Mouse (Mus musculus): Measurements from ENCODE around the gene Erich3. TPM values are rescaled to one million over a fixed set of nuclear protein-coding genes. Genes with fewer than 3 reads are reported as not detected.
"Not testable (repeated sequence)": the region's sequence is repeated elsewhere in the genome, so short reads cannot be mapped to it uniquely, and the experiment has no call there.

The Erich3 gene
- not detected in 2 replicates for total RNA-seq (2014; fragmentation: Nextera tagmentation)
- total RNA-seq (2017), result 0.11 and 0.41 TPM in 2 replicates
- not detected in 2 replicates for polyA plus RNA-seq (2012)

GRCm38 (mm10) chr3:154663545-154663944 lies at the start of gene Erich3:
Erich3 (plus strand) TSS chr3:154663859.
- no peak for DNase-seq (ENCODE audit: low spot score)
- ATAC-seq (ENCODE audit: extremely low read depth, insufficient number of reproducible peaks, low FRiP score, poor library complexity, severe bottlenecking), result no peak
- no peaks in the 10 kb centered on the region for H3K4me1 ChIP-seq (ENCODE audit: insufficient read depth, low read depth, low read length)
- H3K9me3 ChIP-seq (replicated peaks), result peaks cover 47% of the 10 kb centered on the region
- TF ChIP-seq GATA1 (IDR thresholded peaks at IDR 0.05; ENCODE audit: borderline replicate concordance, low read length), result no peak
- H3K4me3 ChIP-seq (ENCODE audit: low read depth, low read length), result no peak within 1 kb of the TSS
- no peaks in the 10 kb centered on the region for H3K36me3 ChIP-seq (replicated peaks)
- no peaks in the 10 kb centered on the region for H3K27me3 ChIP-seq (ENCODE audit: insufficient read depth, low read length)

- no peak for DNase-seq (ENCODE audit: low spot score)
- no peak for ATAC-seq (ENCODE audit: extremely low read depth, insufficient number of reproducible peaks, low FRiP score, poor library complexity, severe bottlenecking)
- no peaks in the 10 kb centered on the region for H3K27me3 ChIP-seq (ENCODE audit: insufficient read depth, low read length)
- H3K9me3 ChIP-seq (replicated peaks), result no peaks in the 10 kb centered on the region
- no peaks in the 10 kb centered on the region for H3K4me1 ChIP-seq (ENCODE audit: insufficient read depth, low read depth, low read length)
- H3K36me3 ChIP-seq (replicated peaks), result peaks cover 79% of the 10 kb centered on the region
- TF ChIP-seq TAL1 (conservative IDR thresholded peaks at IDR 0.05; ENCODE audit: low read depth, low read length), result no peak
- no peak for TF ChIP-seq CTCF (IDR thresholded peaks at IDR 0.05; ENCODE audit: low read depth, low read length)
- TF ChIP-seq POLR2AphosphoS5 (IDR thresholded peaks at IDR 0.05; ENCODE audit: insufficient replicate concordance, low read depth, low read length), result no peak
- TF ChIP-seq GATA2 (IDR thresholded peaks at IDR 0.05; ENCODE audit: borderline replicate concordance, low read depth, low read length), result no peak
- no peak for TF ChIP-seq GATA1 (IDR thresholded peaks at IDR 0.05; ENCODE audit: borderline replicate concordance, low read length)
- H3K4me3 ChIP-seq (ENCODE audit: low read depth, low read length), result no peak overlapping the region
Measured at GRCm38 (mm10) chr3:154614771-154615170, 48.9 kb upstream of the Erich3 start.

GRCm38 (mm10) chr3:154615304-154615703 lies 48.4 kb upstream of the Erich3 start:
- ATAC-seq (ENCODE audit: extremely low read depth, insufficient number of reproducible peaks, low FRiP score, poor library complexity, severe bottlenecking), result no peak
- no peak overlapping the region for H3K4me3 ChIP-seq (ENCODE audit: low read depth, low read length)
- H3K9me3 ChIP-seq (replicated peaks), result no peaks in the 10 kb centered on the region
- TF ChIP-seq CTCF (IDR thresholded peaks at IDR 0.05; ENCODE audit: low read depth, low read length) (no peak), POLR2AphosphoS5 (IDR thresholded peaks at IDR 0.05; ENCODE audit: insufficient replicate concordance, low read depth, low read length) (no peak), TAL1 (conservative IDR thresholded peaks at IDR 0.05; ENCODE audit: low read depth, low read length) (no peak), GATA1 (IDR thresholded peaks at IDR 0.05; ENCODE audit: borderline replicate concordance, low read length) (no peak), GATA2 (IDR thresholded peaks at IDR 0.05; ENCODE audit: borderline replicate concordance, low read depth, low read length) (no peak)
- no peaks in the 10 kb centered on the region for H3K4me1 ChIP-seq (ENCODE audit: insufficient read depth, low read depth, low read length)
- no peaks in the 10 kb centered on the region for H3K27me3 ChIP-seq (ENCODE audit: insufficient read depth, low read length)
- peaks cover 84% of the 10 kb centered on the region for H3K36me3 ChIP-seq (replicated peaks)
- no peak for DNase-seq (ENCODE audit: low spot score)

- peaks cover 83% of the 10 kb centered on the region for H3K36me3 ChIP-seq (replicated peaks)
- DNase-seq (ENCODE audit: low spot score) (no peak), ATAC-seq (ENCODE audit: extremely low read depth, insufficient number of reproducible peaks, low FRiP score, poor library complexity, severe bottlenecking) (no peak)
- TF ChIP-seq GATA1 (IDR thresholded peaks at IDR 0.05; ENCODE audit: borderline replicate concordance, low read length) (no peak), TAL1 (conservative IDR thresholded peaks at IDR 0.05; ENCODE audit: low read depth, low read length) (no peak), GATA2 (IDR thresholded peaks at IDR 0.05; ENCODE audit: borderline replicate concordance, low read depth, low read length) (no peak), CTCF (IDR thresholded peaks at IDR 0.05; ENCODE audit: low read depth, low read length) (no peak), POLR2AphosphoS5 (IDR thresholded peaks at IDR 0.05; ENCODE audit: insufficient replicate concordance, low read depth, low read length) (no peak)
- no peaks in the 10 kb centered on the region for H3K27me3 ChIP-seq (ENCODE audit: insufficient read depth, low read length)
- H3K4me1 ChIP-seq (ENCODE audit: insufficient read depth, low read depth, low read length), result no peaks in the 10 kb centered on the region
- no peak overlapping the region for H3K4me3 ChIP-seq (ENCODE audit: low read depth, low read length)
- H3K9me3 ChIP-seq (replicated peaks), result no peaks in the 10 kb centered on the region
Measured at GRCm38 (mm10) chr3:154616106-154616505, 47.6 kb upstream of the Erich3 start.

- peak; percentile 91 for ATAC-seq (ENCODE audit: extremely low read depth, insufficient number of reproducible peaks, low FRiP score, poor library complexity, severe bottlenecking)
- H3K36me3 ChIP-seq (replicated peaks), result peaks cover 10% of the 10 kb centered on the region
- TF ChIP-seq CTCF (IDR thresholded peaks at IDR 0.05; ENCODE audit: low read depth, low read length) (no peak), TAL1 (conservative IDR thresholded peaks at IDR 0.05; ENCODE audit: low read depth, low read length) (no peak), POLR2AphosphoS5 (IDR thresholded peaks at IDR 0.05; ENCODE audit: insufficient replicate concordance, low read depth, low read length) (no peak), GATA1 (IDR thresholded peaks at IDR 0.05; ENCODE audit: borderline replicate concordance, low read length) (no peak), GATA2 (IDR thresholded peaks at IDR 0.05; ENCODE audit: borderline replicate concordance, low read depth, low read length) (no peak)
- H3K27me3 ChIP-seq (ENCODE audit: insufficient read depth, low read length), result no peaks in the 10 kb centered on the region
- peak overlapping the region; percentile 26; the same call in 1 of the 2 replicates for H3K4me3 ChIP-seq (ENCODE audit: low read depth, low read length)
- H3K4me1 ChIP-seq (ENCODE audit: insufficient read depth, low read depth, low read length), result peaks cover 5% of the 10 kb centered on the region
- DNase-seq (ENCODE audit: low spot score), result no peak
- no peaks in the 10 kb centered on the region for H3K9me3 ChIP-seq (replicated peaks)
Measured at GRCm38 (mm10) chr3:154628284-154628683, 35.4 kb upstream of the Erich3 start.

GRCm38 (mm10) chr3:154631281-154631680 lies 32.4 kb upstream of the Erich3 start:
- H3K36me3 ChIP-seq (replicated peaks); H3K4me1 ChIP-seq (ENCODE audit: insufficient read depth, low read depth, low read length); H3K4me3 ChIP-seq (ENCODE audit: low read depth, low read length); DNase-seq (ENCODE audit: low spot score); H3K27me3 ChIP-seq (ENCODE audit: insufficient read depth, low read length); H3K9me3 ChIP-seq (replicated peaks); ATAC-seq (ENCODE audit: extremely low read depth, insufficient number of reproducible peaks, low FRiP score, poor library complexity, severe bottlenecking): not testable (repeated sequence)

GRCm38 (mm10) chr3:154633091-154633490 lies 30.6 kb upstream of the Erich3 start:
- ATAC-seq (ENCODE audit: extremely low read depth, insufficient number of reproducible peaks, low FRiP score, poor library complexity, severe bottlenecking) (no peak), DNase-seq (ENCODE audit: low spot score) (no peak)
- H3K9me3 ChIP-seq (replicated peaks), result no peaks in the 10 kb centered on the region
- TF ChIP-seq CTCF (IDR thresholded peaks at IDR 0.05; ENCODE audit: low read depth, low read length) (no peak), GATA1 (IDR thresholded peaks at IDR 0.05; ENCODE audit: borderline replicate concordance, low read length) (no peak), POLR2AphosphoS5 (IDR thresholded peaks at IDR 0.05; ENCODE audit: insufficient replicate concordance, low read depth, low read length) (no peak), GATA2 (IDR thresholded peaks at IDR 0.05; ENCODE audit: borderline replicate concordance, low read depth, low read length) (no peak), TAL1 (conservative IDR thresholded peaks at IDR 0.05; ENCODE audit: low read depth, low read length) (no peak)
- peaks cover 4% of the 10 kb centered on the region for H3K4me1 ChIP-seq (ENCODE audit: insufficient read depth, low read depth, low read length)
- no peaks in the 10 kb centered on the region for H3K36me3 ChIP-seq (replicated peaks)
- H3K4me3 ChIP-seq (ENCODE audit: low read depth, low read length), result no peak overlapping the region
- no peaks in the 10 kb centered on the region for H3K27me3 ChIP-seq (ENCODE audit: insufficient read depth, low read length)
